Mouse (Mus musculus) heart, postnatal 14 days (tissue): ENCODE measurements around the gene Nsa2. TPM values are rescaled to one million over a fixed set of nuclear protein-coding genes. Genes with fewer than 3 reads are reported as not detected.
"Not testable (repeated sequence)": the region's sequence is repeated elsewhere in the genome, so short reads cannot be mapped to it uniquely, and the experiment has no call there.

ENCODE experiments used
- DNase-seq, 2 experiments: peaks; one replicate each; pipeline ENCODE4 v3.0.0; 2021 to 2022
- intact Hi-C: fragments of 180-260 bp; cut with DNase I; formaldehyde crosslinking; loops from one replicate; pipeline ENCODE4 v1.15.1; 2025
- long read RNA-seq, 2 experiments: library from polyadenylated mRNA; stranded (forward); transcript quantifications; one replicate each; pipeline ENCODE4 v2.0.0; 2021
- total RNA-seq, 2 experiments: library from RNA; stranded (reverse); gene quantifications; 2 replicates each; pipeline ENCODE4 v1.2.3; 2021

The Nsa2 gene
- total RNA-seq: 10 to 100 TPM; 49.9 to 50.5 TPM
- long read RNA-seq, experiment 1, transcript Nsa2-201 (6 exons, 2,700 nt): major isoform, 19 of 22 reads
- long read RNA-seq, experiment 1, partial matches to known transcripts: 2 of 22 reads
- long read RNA-seq, experiment 1, other reads (novel, unspliced or antisense): 1 of 22 reads
- long read RNA-seq, experiment 2, transcript Nsa2-201 (6 exons, 2,700 nt): major isoform, 17 of 17 reads
- long read RNA-seq, experiment 2, partial matches to known transcripts: 0 of 17 reads
- long read RNA-seq, experiment 2, other reads (novel, unspliced or antisense): 0 of 17 reads

DNA sequence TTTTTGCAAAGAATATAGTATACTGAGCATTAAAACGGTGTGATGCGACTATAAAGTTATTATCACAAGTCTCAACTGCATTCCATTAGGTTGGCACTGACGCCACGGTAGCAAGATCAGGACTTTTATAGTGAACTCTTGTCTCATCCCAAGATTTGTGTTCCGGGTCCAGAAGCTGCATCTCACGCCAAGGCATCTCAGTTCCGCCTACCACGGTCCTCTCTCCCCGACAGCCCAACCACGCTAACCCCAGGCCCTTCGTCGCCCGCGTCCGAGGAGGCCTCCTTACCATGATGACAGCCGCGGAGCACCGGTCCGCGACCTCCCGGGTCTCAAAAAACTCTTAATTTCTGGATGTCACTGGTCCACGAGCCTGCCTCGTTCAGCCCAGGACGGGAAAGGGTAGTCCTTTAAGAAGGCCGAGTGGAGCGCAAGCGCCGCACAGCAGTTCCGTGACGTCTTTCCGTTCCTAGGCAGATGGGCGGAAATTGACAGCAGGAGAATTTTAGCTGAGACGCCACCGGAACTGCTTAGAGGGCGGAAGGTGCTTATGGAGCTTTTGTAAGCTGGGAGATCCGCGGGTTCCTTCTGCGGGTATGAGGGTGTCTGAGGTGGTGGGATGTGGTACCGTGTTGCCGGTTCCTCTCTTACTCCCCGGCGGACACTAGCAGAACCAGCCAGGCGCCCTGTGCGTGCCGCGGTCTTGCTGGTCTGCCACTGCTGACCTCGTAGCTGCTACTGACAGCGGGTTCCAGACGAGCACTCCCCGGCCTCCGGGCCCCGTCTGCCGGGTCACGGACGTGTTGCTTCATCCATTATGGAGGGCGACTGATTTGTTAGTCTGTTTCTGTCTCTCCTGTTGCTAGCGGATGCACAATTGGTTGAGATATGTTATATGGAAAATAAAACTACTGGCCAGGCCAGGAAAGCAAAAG is at the start of gene Nsa2, which contains the start of gene Gfm2:
TSS of gene Nsa2 (minus strand) at position 472 of the 935 bp plus-strand sequence.
TSS of gene Gfm2 (plus strand) at position 472 of the 935 bp plus-strand sequence.
- intact Hi-C loops: no loop called here
- peak; percentile 85 to 88 for DNase-seq

DNA sequence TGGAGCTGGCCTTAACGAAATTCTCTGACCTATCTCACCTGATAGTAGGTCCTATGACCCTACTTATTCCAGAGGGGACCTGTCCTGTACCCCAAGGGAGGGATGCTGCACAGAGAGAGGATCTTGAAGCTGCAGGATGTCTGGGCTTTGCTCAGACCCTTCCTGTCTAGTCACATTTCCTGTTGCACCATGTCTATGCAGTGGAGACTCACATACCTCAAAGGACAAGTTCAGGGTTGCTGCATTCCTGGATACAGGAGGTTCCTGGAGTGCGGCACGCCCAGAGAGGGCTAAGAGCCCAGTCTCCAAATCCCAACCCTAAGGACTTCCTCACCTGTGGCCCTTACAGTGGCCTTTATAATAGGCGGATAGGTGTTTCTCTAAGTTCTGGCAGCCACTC is 48.6 kb upstream of the Nsa2 start:
- intact Hi-C loops: no loop called here
- DNase-seq: no peak

DNA sequence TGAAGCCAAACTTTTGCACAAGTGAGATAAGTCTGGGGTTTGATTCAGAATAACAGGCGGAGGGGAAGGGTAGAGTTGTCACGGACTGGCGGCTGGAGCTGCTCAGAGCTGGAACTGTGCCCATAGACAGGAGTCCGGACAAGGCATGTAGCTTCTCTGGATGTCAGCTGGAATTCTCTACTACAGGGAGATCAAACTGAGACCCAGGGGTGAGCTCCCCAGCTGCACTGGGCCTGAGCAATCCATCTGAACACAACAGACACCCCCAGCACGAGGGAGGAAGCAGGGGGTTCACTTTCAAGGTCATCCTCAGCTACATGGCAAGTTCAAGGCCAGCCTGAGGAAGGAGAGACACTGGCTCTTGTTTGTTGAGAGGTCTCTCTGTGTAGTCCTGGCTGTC is 46.9 kb upstream of the Nsa2 start:
- DNase-seq: no peak
- intact Hi-C loops: no loop called here

DNA sequence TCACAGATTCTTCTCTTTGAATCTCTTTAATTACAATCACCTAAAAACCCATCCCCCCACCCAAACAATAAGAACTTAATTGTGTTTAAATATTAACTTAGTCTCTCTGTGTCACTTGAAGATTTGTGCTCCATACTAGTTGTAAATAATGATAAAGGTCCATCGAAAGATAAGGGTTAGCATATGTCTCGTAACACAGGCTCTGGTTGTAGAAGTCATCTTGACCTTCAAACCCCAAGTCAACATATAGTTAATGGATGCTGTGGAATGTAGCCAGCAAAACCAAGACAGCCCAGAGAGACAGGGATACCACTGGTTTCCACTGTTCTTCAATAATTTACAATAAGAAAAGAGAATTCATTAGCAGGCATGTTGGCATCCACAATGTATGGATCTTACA is 46.4 kb upstream of the Nsa2 start:
- no peak for DNase-seq
- intact Hi-C loops: no loop called here

DNA sequence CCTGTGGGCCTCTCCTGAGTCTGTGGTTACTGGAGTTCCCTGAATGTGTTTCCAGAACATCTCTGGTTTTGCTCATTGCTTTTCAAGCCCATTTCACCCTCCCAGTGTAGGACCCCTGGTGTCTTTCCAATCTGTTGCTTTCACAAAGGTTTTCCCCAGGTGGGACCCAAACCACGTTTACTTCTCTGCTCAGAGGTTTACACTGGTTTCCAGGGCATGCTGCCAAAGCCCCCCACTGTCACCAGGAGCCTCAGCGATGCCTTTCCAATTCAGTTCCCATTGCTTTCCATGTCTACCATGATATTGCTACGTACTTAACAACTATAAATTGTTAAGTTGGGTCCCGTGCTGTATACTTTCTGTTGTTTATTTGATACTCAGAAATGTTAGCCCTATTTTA is 45.1 kb upstream of the Nsa2 start:
- no peak for DNase-seq
- intact Hi-C loops: no loop called here

DNA sequence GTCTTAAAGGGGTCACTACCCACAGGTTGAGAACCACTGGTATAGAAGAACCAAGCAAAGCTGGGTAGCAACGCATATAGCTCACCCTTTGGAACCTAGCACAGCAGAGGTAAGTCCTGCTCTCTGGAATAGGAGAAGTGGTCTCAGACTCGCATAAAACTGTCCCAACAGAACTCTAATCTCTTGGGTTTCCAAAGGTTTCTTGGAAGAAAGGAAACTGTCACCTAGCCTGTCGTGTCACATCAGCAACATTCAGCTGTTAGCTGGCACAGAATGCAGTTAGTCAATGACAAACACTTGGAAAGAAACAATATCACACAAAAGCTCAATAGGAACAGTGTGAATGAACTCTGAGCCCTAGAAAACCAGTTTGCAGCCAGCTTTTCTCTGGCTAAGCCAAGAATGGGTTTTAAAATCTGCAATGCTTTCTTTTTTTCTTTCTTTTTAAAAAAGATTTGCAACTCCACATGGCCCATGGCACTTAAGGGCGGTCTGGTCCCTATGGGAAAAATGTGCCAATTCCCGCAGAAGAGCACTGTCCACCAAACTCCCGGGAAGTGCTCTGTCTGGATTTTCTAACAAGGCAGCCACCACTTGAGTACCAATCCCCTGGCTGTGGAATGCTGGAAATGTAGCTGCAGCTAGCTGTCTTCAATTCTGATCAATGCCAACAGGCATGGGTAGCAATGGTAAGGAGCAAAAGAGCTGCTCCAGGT is 42.5 kb upstream of the Nsa2 start:
- no peak for DNase-seq
- intact Hi-C loops: no loop called here

DNA sequence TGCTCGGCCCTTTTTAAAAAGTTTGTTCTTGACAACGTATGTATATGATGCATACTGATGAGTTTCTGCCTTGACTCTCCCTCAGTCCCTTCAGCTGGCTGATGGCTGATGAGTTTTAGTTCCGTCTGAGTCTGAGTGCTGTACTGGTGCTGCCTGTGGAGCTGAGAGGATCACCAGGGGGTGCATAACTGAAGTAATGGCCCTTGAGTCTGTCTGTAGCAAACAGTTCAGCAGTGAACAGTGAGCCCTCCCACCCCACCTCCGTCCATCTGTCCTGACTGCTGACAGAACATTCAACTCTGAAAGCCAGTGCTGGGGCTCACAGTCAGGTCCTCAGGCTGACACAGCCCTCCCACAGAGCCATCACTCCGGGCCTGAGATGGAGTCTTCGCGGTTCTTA is 41.2 kb upstream of the Nsa2 start:
- intact Hi-C loops: no loop called here

DNA sequence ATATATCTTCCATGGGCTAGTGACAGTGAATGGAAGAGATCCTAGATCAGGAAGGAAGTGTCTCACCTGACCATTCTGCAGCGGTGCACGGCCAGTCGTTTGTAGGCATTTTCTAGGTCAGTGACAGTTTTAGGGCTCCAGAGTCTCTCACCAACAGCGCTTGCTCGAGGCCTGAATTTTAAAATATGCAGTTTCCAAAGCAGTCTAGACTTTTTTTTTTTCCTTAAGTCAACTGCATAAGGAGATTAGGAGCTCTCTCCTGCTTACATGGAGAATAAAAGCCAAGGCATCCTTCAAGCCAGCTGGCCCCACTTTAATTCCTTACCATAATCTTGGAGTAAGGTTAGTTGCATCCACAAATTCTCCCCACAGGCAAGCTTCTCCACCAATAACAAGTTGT is 39.0 kb upstream of the Nsa2 start:
- intact Hi-C loops: no loop called here
- DNase-seq: no peak

More for the DNA sequence above, 41.2 kb upstream of the Nsa2 start:
- no peak for DNase-seq

DNA sequence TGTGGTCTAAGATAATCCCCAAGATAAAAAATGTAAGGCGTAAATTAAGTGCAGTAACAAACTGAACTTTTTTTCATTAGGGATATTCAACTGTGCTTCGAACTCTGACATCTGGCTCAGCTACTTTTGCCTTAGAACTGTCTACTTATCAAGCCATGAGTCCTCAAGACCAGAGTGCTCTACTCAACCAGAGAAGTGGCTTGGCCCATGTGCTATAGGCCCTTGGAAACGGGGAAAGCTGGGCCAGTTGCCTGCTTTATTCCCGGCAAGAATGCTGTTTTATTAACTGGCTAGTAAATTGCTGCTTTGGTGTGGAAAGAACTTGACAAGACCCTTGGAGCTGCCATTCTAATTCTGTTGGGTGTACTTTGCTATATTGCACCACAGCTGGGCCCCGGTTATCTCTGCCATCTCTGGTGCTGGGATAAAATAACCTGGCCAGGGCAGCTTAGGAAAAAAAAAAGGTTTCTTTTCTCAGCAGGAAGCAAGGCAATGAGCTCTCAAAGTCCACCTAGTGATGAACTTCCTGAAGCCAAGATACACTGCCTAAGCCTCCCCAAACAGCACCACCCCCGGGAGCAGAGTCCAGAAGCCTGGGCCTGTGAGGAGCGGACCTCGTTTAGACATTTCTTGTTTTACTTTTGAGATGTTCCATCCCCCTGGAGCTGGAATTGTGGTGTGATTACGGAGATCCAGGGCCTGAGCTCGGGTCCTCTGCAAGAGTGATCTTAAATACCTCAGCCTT is 38.0 kb upstream of the Nsa2 start:
- DNase-seq: no peak
- intact Hi-C loops: no loop called here

DNA sequence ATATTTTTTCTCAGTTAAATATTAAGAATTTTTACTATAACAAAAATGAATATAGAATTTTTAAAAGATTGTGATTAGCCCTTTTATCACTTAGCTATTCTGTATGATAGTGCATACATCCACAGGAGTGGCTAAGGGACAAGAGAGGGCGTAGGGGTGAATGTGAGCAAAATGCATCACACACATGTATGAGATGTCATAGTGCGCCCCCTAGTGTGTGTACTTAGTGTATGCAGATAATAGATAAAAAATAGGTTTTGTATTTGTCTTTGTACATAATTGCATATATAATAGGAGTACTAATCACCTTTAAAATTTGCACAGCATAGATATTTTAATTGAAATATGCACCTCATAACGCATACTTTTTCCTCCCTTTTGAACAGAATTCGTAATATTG is 8.1 kb upstream of the Nsa2 start:
- intact Hi-C loops: loop anchor here (10.0 kb wide), 1 partner anchor 291 kb away; no protein-coding TSS in a partner anchor
- peak; percentile 47 to 64 for DNase-seq

DNA sequence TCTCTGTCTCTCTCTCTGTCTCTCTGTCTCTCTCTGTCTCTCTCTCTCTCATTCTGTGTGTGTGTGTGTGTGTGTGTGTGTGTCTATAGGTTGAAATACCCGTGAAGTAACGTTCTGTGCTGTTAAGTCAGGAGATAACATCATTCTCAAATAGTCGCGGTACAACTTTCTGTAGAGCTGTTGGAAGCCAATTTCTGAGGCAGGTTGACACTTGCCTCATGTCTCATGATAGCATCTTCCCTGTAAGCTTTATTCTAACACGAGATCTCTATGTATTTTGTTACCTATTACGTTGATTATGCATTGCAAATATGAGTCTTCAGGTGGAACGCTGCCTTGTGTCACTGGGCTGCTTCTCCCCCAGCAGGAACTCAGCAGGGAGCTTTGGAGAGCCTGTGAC is 4.6 kb upstream of the Nsa2 start:
- no peak for DNase-seq
- intact Hi-C loops: loop anchor here (10.0 kb wide), 1 partner anchor 288 kb away; no protein-coding TSS in a partner anchor

DNA sequence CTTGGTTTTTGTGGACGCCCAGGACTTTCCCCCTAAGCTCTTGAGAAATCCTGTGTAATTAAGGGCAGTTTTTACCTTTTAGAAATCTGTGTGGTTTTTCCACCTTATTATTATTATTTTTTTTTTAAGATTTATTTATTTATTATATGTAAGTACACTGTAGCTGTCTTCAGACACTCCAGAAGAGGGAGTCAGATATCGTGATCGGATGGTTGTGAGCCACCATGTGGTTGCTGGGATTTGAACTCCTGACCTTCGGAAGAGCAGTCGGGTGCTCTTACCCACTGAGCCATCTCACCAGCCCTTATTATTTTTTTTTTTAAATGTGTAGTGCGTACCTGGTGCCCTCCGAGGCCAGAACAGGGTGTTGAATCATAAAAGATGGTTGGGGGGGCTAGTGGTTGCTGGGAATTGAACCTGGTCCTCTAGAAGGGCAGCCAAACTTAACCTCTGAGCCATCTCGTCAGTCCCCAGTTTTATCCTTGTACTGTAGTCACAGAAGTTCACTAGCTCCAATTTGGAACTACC is 731 bp upstream of the Nsa2 start:
- DNase-seq, intact Hi-C loops: not testable (repeated sequence)

DNA sequence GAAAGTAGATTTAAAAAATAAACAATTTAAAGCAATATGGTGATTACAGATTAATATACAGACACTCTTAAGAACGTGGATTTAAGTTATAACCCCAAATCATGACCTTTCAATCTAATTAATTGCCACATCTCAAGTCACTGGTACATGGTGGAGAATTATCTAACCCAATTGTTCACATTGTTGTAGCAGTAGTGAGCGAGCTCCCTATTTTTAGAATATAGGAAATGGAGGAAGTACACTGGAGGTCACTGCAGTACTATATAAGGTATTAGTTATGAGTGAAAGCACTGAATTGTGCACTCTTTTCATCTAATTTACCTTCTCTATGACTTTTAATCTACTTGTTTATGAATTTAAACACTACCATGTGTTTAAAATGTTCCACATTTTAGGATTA is 7.3 kb downstream of the Nsa2 start:
- DNase-seq, intact Hi-C loops: not testable (repeated sequence)

DNA sequence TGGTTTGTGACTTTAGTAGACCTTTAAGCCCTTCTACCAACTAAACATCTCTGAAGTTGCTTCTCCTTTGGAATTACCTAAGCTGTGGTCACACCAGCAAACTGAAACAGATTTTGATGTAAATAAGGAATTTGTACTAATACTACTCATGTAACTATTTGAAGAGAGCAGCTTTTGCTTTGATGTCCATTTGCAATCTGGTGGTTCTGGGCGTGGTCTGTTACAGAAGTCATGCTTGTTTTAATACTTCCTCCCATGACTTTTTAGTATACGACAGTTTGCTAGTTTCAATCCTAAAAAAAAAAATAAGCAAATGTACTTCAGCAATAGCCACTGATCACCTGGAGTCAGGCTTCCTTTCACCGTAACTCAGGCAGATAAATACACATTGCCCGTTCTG is 8.1 kb downstream of the Nsa2 start:
- intact Hi-C loops, DNase-seq: not testable (repeated sequence)

DNA sequence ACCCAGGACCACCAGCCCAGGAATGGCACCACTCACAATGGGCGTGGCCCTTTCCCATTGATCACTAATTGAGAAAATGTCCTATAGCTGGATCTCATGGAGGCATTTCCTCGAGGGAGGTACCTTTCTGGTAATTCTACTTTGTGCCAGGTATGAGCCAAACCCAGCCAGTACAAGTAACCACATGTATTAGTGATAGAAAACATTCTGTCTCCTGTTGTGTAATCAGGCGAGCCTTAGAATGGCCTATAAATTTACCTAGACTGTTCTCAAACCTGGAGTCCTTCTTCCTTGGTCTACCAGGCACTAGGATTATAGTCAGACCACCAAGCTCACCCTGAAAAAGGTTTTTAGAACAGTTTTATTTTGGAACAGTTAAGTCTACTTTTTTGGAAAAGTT is 16.4 kb downstream of the Nsa2 start:
- intact Hi-C loops: no loop called here

DNA sequence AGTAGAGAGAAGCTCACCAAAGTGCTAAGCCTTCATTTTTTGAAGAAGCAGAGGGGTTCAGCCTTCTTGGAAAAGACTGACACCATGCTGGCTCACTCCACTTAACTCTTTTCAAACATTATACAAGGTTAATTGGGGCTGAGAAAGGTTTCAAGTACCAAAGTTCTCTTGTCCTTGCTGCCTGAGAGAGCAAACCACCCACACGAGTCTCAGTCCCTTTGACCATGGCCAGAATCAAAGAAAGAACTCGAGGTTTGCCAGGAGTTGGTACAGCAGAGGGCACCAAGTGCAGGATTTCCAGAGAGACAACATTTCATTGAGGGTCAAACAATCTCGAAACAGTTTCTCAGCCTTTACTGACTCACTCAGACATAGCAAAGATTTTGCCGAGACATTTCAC is 28.7 kb downstream of the Nsa2 start:
- DNase-seq: no peak
- intact Hi-C loops: no loop called here

More for the DNA sequence above, 16.4 kb downstream of the Nsa2 start:
- DNase-seq: no peak

DNA sequence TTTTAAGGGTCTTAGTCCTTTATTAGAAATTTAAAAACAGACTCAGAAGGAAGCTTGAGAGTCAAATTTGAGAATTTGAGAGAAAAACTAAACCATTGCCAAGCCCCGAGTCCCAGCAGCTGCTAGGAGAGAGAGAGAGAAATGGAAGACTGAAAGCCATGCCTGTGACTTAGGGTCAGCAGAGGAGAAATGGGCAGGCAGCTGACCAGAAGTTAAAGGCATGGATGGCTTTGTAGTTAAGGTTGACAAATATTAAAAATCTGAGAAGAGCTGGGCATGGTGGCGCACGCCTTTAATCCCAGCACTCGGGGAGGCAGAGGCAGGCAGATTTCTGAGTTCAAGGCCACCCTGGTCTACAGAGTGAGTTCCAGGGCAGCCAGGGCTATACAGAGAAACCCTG is 30.0 kb downstream of the Nsa2 start:
- intact Hi-C loops, DNase-seq: not testable (repeated sequence)

DNA sequence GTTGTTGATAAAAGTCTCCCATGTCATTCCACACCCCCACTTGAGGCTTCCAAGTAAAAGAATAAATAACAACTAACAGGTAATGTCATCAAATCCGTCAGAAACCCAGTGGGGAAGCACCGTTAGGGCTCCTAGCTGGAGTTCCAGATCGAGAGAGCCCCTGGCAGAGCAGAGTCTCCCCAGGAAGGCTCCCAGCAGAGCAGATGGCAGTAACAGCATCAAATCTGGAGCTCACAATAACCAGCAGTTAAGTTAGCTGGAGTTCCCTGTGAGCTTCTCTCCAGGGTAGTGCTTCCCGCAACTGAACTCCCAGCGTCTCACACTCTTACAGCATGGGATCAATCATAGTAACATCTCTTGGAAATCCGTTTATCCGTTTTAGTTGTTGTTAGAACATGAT is 32.7 kb downstream of the Nsa2 start:
- intact Hi-C loops: no loop called here
- no peak for DNase-seq

DNA sequence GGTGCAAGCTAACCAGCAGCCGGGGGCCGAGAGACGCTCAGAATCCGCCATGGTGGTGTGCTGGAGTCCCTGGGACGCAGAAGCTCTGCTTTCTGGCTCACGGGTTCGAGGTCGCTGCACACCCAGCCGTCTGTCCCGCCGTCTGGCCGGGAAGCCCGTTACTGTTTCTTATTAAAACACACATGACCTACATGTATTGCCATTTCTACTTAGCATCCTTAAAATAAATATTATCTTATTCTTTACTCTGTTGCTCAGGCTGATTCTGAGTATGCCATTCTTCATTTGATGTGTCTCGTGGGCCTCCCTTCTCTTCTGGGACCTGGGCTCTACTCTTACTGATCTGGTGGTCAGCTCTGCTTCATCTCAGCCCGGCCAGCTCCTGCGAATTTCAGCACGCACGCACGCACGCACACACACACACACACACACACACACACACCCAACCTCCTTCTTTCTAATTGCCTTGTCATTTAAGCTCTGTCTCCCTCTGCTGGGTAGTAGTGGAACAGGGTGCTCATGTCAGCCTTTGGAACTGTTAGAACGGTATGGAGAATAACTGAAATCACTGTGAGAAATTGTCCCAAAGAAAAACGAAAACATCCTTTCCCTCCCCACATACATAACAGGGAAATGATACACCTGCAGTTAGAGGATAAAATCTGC is 38.4 kb downstream of the Nsa2 start, which contains the start of gene Gm6169:
TSS of gene Gm6169 (minus strand) at position 51 of the 666 bp plus-strand sequence.
- peak; percentile 11 to 61 for DNase-seq
- intact Hi-C loops: loop anchor here (10.0 kb wide), 1 partner anchor 245 kb away; no protein-coding TSS in a partner anchor
